Mouse (Mus musculus) embryonic fibroblast, embryonic 13.5 days (primary cell): Measurements from ENCODE around the gene Hoxd3. TPM values are rescaled to one million over a fixed set of nuclear protein-coding genes. Genes with fewer than 3 reads are reported as not detected.
A peak's percentile ranks its signal among the peaks of the same experiment; 100 is the strongest.

Experiments used
- H3K27ac ChIP-seq: 2 replicates; pipeline ENCODE4 v1.5.1; 2012; ENCODE audit warnings: low read length, control low read depth, inconsistent platforms; ENCODE audit not compliant: insufficient read depth
- H3K4me1 ChIP-seq: 2 replicates; pipeline ENCODE4 v1.6.1; 2011; ENCODE audit warnings: low read length; ENCODE audit not compliant: control insufficient read depth, insufficient read depth
- H3K4me3 ChIP-seq: 2 replicates; pipeline ENCODE4 v1.5.1; 2011; ENCODE audit warnings: mild to moderate bottlenecking, control low read depth, low read length; ENCODE audit not compliant: insufficient read depth
- CTCF ChIP-seq: IDR thresholded peaks from 2 replicates; pipeline ENCODE4 v1.5.1; 2011; ENCODE audit warnings: mild to moderate bottlenecking, control low read depth, low read length, moderate library complexity, borderline replicate concordance; ENCODE audit not compliant: insufficient read depth
- POLR2A ChIP-seq: IDR thresholded peaks from 2 replicates; pipeline ENCODE4 v1.6.1; 2011; ENCODE audit warnings: low read depth, mild to moderate bottlenecking, control low read depth, low read length, moderate library complexity
- polyA plus RNA-seq: library from polyadenylated mRNA; stranded (reverse); fragments of >200 nt; gene quantifications from 2 replicates; pipeline ENCODE4 v1.2.4, GENCODE M21; 2011; ENCODE audit warnings: low read depth; ENCODE audit not compliant: missing spikeins, insufficient read length

Gene Hoxd3
- polyA plus RNA-seq, 1 experiment: 3.3 TPM

GRCm38 (mm10) chr2:74733765-74734164 lies 22.0 kb downstream of the Hoxd3 start:
- no peak overlapping the region for H3K27ac ChIP-seq
- H3K4me1 ChIP-seq: no peaks in the 10 kb centered on the region
- H3K4me3 ChIP-seq: no peak overlapping the region
- TF ChIP-seq CTCF (no peak), POLR2A (no peak)

- Histone ChIP-seq H3K4me3 (no peak overlapping the region), H3K4me1 (no peaks in the 10 kb centered on the region), H3K27ac (no peak overlapping the region)
- TF ChIP-seq CTCF (no peak), POLR2A (no peak)
Observed at GRCm38 (mm10) chr2:74734451-74734850, 22.7 kb downstream of the Hoxd3 start.

GRCm38 (mm10) chr2:74734996-74735811 lies 23.5 kb downstream of the Hoxd3 start:
- TF ChIP-seq POLR2A: no peak
- no peaks in the 10 kb centered on the region for H3K4me1 ChIP-seq
- no peak overlapping the region for H3K4me3 ChIP-seq
- H3K27ac ChIP-seq: no peak overlapping the region

- H3K27ac ChIP-seq: no peak overlapping the region
- no peak overlapping the region for H3K4me3 ChIP-seq
- no peaks in the 10 kb centered on the region for H3K4me1 ChIP-seq
- TF ChIP-seq POLR2A: no peak
- TF ChIP-seq CTCF: no peak
Observed at GRCm38 (mm10) chr2:74735851-74736687, 24.3 kb downstream of the Hoxd3 start.

- H3K4me3 ChIP-seq: no peak overlapping the region
- H3K4me1 ChIP-seq: no peaks in the 10 kb centered on the region
- peak overlapping the region; percentile 13; the same call in 1 of the 2 replicates for H3K27ac ChIP-seq
- TF ChIP-seq CTCF (no peak), POLR2A (no peak)
Observed at GRCm38 (mm10) chr2:74736688-74737577, 25.2 kb downstream of the Hoxd3 start.

- Histone ChIP-seq H3K4me1 (no peaks in the 10 kb centered on the region), H3K27ac (peak overlapping the region; percentile 13; the same call in 1 of the 2 replicates), H3K4me3 (no peak overlapping the region)
- TF ChIP-seq POLR2A (no peak), CTCF (no peak)
Observed at GRCm38 (mm10) chr2:74737578-74738070, 25.9 kb downstream of the Hoxd3 start.

GRCm38 (mm10) chr2:74738623-74739475 lies 27.1 kb downstream of the Hoxd3 start:
- no peak overlapping the region for H3K27ac ChIP-seq
- no peaks in the 10 kb centered on the region for H3K4me1 ChIP-seq
- no peak overlapping the region for H3K4me3 ChIP-seq
- TF ChIP-seq POLR2A (no peak), CTCF (no peak)

- H3K4me1 ChIP-seq: no peaks in the 10 kb centered on the region
- TF ChIP-seq CTCF: no peak
- TF ChIP-seq POLR2A: no peak
- no peak overlapping the region for H3K4me3 ChIP-seq
Observed at GRCm38 (mm10) chr2:74739476-74739800, 27.7 kb downstream of the Hoxd3 start.

GRCm38 (mm10) chr2:74739869-74740268 lies 28.1 kb downstream of the Hoxd3 start:
- TF ChIP-seq POLR2A: no peak; the same call in 1 of the 2 replicates
- TF ChIP-seq CTCF: no peak
- no peak overlapping the region for H3K27ac ChIP-seq
- H3K4me3 ChIP-seq: no peak overlapping the region
- no peaks in the 10 kb centered on the region for H3K4me1 ChIP-seq

More at GRCm38 (mm10) chr2:74739476-74739800, 27.7 kb downstream of the Hoxd3 start:
- no peak overlapping the region for H3K27ac ChIP-seq
